Mouse (Mus musculus) MEL (cell line): Measurements from ENCODE around the gene Dtx3l. TPM values are rescaled to one million over a fixed set of nuclear protein-coding genes. Genes with fewer than 3 reads are reported as not detected.

Experiments used
- DNase-seq: peaks from one replicate; pipeline ENCODE4 v3.0.0; 2011; ENCODE audit warnings: low read depth, low spot score
- H3K27ac ChIP-seq: 2 replicates; pipeline ENCODE4 v1.5.1; 2012; ENCODE audit warnings: low read depth, mild to moderate bottlenecking, control low read depth, low read length, moderate library complexity; ENCODE audit not compliant: control insufficient read depth
- H3K27me3 ChIP-seq, 2 experiments: fragments of 150-350 bp in 1 of 2; sonication (generic) in 1 of 2; 2 replicates each; pipeline ENCODE4 v1.6.1; 2012; ENCODE audit warnings: low read length in 2 of 2, mild to moderate bottlenecking in 2 of 2, improper control_type of control experiment in 1 of 2, moderate library complexity in 1 of 2; ENCODE audit not compliant: insufficient read depth in 2 of 2, control insufficient read depth in 1 of 2
- H3K36me3 ChIP-seq, 2 experiments: 2 replicates each; pipeline ENCODE4 v1.6.1; 2012 to 2014; ENCODE audit warnings: low read length in 2 of 2, improper control_type of control experiment in 1 of 2, inconsistent platforms in 1 of 2, mild to moderate bottlenecking in 1 of 2; ENCODE audit not compliant: insufficient read depth in 2 of 2, control insufficient read depth in 1 of 2
- H3K4me1 ChIP-seq, 2 experiments: fragments of 150-350 bp in 1 of 2; sonication (generic) in 1 of 2; 2 replicates each; pipeline ENCODE4 v1.6.1; 2012; ENCODE audit warnings: low read length in 2 of 2, improper control_type of control experiment in 1 of 2, mild to moderate bottlenecking in 1 of 2; ENCODE audit not compliant: insufficient read depth in 2 of 2, control insufficient read depth in 1 of 2
- H3K4me3 ChIP-seq, 2 experiments: fragments of 150-350 bp in 1 of 2; sonication (generic) in 1 of 2; 2 replicates each; pipeline ENCODE4 v1.5.1; 2012; ENCODE audit warnings: low read depth in 2 of 2, low read length in 2 of 2, mild to moderate bottlenecking in 2 of 2, moderate library complexity in 2 of 2, control low read depth in 1 of 2, improper control_type of control experiment in 1 of 2; ENCODE audit not compliant: control insufficient read depth in 1 of 2, insufficient read depth in 1 of 2
- H3K79me2 ChIP-seq: 2 replicates; pipeline ENCODE4 v1.6.1; 2012; ENCODE audit warnings: mild to moderate bottlenecking, low read length, moderate library complexity; ENCODE audit not compliant: control insufficient read depth, poor library complexity, insufficient read depth
- H3K9ac ChIP-seq: 2 replicates; pipeline ENCODE4 v1.6.1; 2012; ENCODE audit warnings: low read depth, mild to moderate bottlenecking, control low read depth, low read length, moderate library complexity; ENCODE audit not compliant: control insufficient read depth, poor library complexity, severe bottlenecking
- H3K9me3 ChIP-seq: fragments of 150-350 bp; sonication (generic); replicated peaks from 2 replicates; pipeline ENCODE4 v1.6.1; 2012; ENCODE audit warnings: mild to moderate bottlenecking, low read length, improper control_type of control experiment, moderate library complexity; ENCODE audit not compliant: insufficient read depth
- CHD1 ChIP-seq: IDR thresholded peaks from 2 replicates; pipeline ENCODE4 v1.6.1; 2012; ENCODE audit warnings: low read depth, mild to moderate bottlenecking, inconsistent platforms, low read length, improper control_type of control experiment
- EP300 ChIP-seq, 2 experiments: IDR thresholded peaks; 2 replicates each; pipeline ENCODE4 v1.6.1; 2011; ENCODE audit warnings: improper control_type of control experiment in 2 of 2, low read length in 2 of 2, low read depth in 1 of 2, mild to moderate bottlenecking in 1 of 2
- ETS1 ChIP-seq: IDR thresholded peaks from 2 replicates; pipeline ENCODE4 v1.6.1; 2012; ENCODE audit warnings: low read depth, mild to moderate bottlenecking, inconsistent platforms, low read length, improper control_type of control experiment, moderate library complexity
- GABPA ChIP-seq: IDR thresholded peaks from 2 replicates; pipeline ENCODE4 v1.6.1; 2012; ENCODE audit warnings: low read depth, mild to moderate bottlenecking, inconsistent platforms, low read length, improper control_type of control experiment, moderate library complexity
- HCFC1 ChIP-seq: IDR thresholded peaks from 2 replicates; pipeline ENCODE4 v1.6.1; 2012; ENCODE audit warnings: low read depth, mild to moderate bottlenecking, inconsistent platforms, low read length, improper control_type of control experiment, moderate library complexity
- JUND ChIP-seq: IDR thresholded peaks from 2 replicates; pipeline ENCODE4 v1.6.1; 2011; ENCODE audit warnings: low read depth, mild to moderate bottlenecking, improper control_type of control experiment, low read length
- KAT2A ChIP-seq: conservative IDR thresholded peaks from 2 replicates; pipeline ENCODE4 v1.6.1; 2012; ENCODE audit warnings: low read depth, low read length, improper control_type of control experiment, inconsistent platforms
- MAFK ChIP-seq: IDR thresholded peaks from 2 replicates; pipeline ENCODE4 v1.6.1; 2011; ENCODE audit warnings: low read depth, mild to moderate bottlenecking, low read length, improper control_type of control experiment, borderline replicate concordance
- MYB ChIP-seq: IDR thresholded peaks from 2 replicates; pipeline ENCODE4 v1.6.1; 2011; ENCODE audit warnings: mild to moderate bottlenecking, low read depth, low read length, improper control_type of control experiment
- MYC ChIP-seq: IDR thresholded peaks from 2 replicates; pipeline ENCODE4 v1.6.1; 2011; ENCODE audit warnings: low read depth, mild to moderate bottlenecking, low read length, improper control_type of control experiment, moderate library complexity
- NELFE ChIP-seq: IDR thresholded peaks from 2 replicates; pipeline ENCODE4 v1.6.1; 2011; ENCODE audit warnings: low read depth, low read length, improper control_type of control experiment
- NRF1 ChIP-seq: IDR thresholded peaks from 2 replicates; pipeline ENCODE4 v1.6.1; 2014; ENCODE audit warnings: low read depth, mild to moderate bottlenecking, inconsistent platforms, low read length, improper control_type of control experiment, moderate library complexity; ENCODE audit not compliant: poor library complexity, insufficient read depth, severe bottlenecking
- POLR2A ChIP-seq, 2 experiments: IDR thresholded peaks; 2 replicates each; pipeline ENCODE4 v1.6.1; 2011 to 2012; ENCODE audit warnings: low read length in 2 of 2, mild to moderate bottlenecking in 2 of 2, control low read depth in 1 of 2, improper control_type of control experiment in 1 of 2, low read depth in 1 of 2, moderate library complexity in 1 of 2; ENCODE audit not compliant: control insufficient read depth in 1 of 2, insufficient read depth in 1 of 2, poor library complexity in 1 of 2
- POLR2AphosphoS2 ChIP-seq: IDR thresholded peaks from 2 replicates; pipeline ENCODE4 v1.6.1; 2011; ENCODE audit warnings: low read length, improper control_type of control experiment
- RAD21 ChIP-seq: IDR thresholded peaks from 2 replicates; pipeline ENCODE4 v1.6.1; 2011; ENCODE audit warnings: mild to moderate bottlenecking, low read depth, low read length, improper control_type of control experiment
- RCOR1 ChIP-seq: IDR thresholded peaks from 2 replicates; pipeline ENCODE4 v1.6.1; 2012; ENCODE audit warnings: low read depth, mild to moderate bottlenecking, inconsistent platforms, low read length, improper control_type of control experiment
- SMC3 ChIP-seq: IDR thresholded peaks from 2 replicates; pipeline ENCODE4 v1.6.1; 2011; ENCODE audit warnings: low read depth, low read length, improper control_type of control experiment
- TCF12 ChIP-seq: IDR thresholded peaks from 2 replicates; pipeline ENCODE4 v1.6.1; 2014; ENCODE audit warnings: low read depth, mild to moderate bottlenecking, inconsistent platforms, low read length, improper control_type of control experiment, moderate library complexity
- USF1 ChIP-seq: IDR thresholded peaks from 2 replicates; pipeline ENCODE4 v1.6.1; 2014; ENCODE audit warnings: low read depth, mild to moderate bottlenecking, inconsistent platforms, low read length, improper control_type of control experiment, moderate library complexity
- USF2 ChIP-seq, 2 experiments: IDR thresholded peaks; 2 replicates each; pipeline ENCODE4 v1.6.1; 2011 to 2012; ENCODE audit warnings: improper control_type of control experiment in 2 of 2, low read length in 2 of 2, borderline replicate concordance in 1 of 2, inconsistent platforms in 1 of 2, low read depth in 1 of 2, mild to moderate bottlenecking in 1 of 2; ENCODE audit not compliant: insufficient read depth in 1 of 2
- ZC3H11A ChIP-seq: IDR thresholded peaks from 2 replicates; pipeline ENCODE4 v1.6.1; 2012; ENCODE audit warnings: low read depth, mild to moderate bottlenecking, inconsistent platforms, low read length, improper control_type of control experiment
- ZNF384 ChIP-seq: IDR thresholded peaks from 2 replicates; pipeline ENCODE4 v1.6.1; 2012; ENCODE audit warnings: low read depth, mild to moderate bottlenecking, inconsistent platforms, low read length, improper control_type of control experiment
- polyA plus RNA-seq, 2 experiments: library from polyadenylated mRNA; stranded (reverse) in 1 of 2; unstranded in 1 of 2; fragments of >175 nt in 1 of 2; fragments of >200 nt in 1 of 2; gene quantifications; 2 replicates each; pipeline versions ENCODE4 v1.2.1 to v1.2.4; 2012; ENCODE audit warnings: low replicate concordance in 2 of 2, low read depth in 1 of 2; ENCODE audit not compliant: insufficient read length in 2 of 2, insufficient read depth in 1 of 2, missing spikeins in 1 of 2
- total RNA-seq: library from RNA; depleted of rRNA; stranded (reverse); fragments of 300-350 nt; gene quantifications from 2 replicates; pipeline ENCODE4 v1.2.3, GENCODE M21; 2012

Dtx3l gene
- total and polyA plus RNA-seq, 3 experiments: 3.9 to 6.0 TPM; not detected in 1

DNA sequence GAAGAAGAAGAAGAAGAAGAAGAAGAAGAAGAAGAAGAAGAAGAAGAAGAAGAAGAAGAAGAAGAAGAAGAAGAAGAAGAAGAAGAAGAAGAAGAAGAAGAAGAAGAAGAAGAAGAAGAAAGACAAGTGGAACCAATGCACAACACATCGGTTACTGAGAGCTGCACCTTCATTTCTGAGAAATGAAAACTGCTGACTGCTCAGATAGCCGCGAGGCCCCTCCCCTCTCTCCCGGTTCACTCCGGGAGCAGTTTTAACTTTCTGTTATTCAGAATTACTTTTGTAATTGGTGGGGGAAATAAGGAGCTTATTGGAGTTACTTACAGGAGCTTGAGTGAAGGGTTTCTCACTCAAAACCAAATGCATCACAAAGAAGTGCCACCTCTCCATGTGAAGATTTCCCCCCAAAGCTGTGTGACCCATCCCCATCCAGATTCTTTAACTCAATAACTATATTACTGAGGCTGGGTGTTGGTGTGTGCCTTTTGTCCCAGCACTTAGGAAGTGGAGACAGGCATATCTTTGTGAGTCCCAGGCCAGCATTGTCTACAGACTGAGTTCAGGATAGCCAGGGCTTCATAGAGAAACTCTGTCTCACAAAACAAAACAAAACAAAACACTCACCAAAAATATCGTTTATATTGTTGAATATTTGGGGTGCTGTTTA lies 33.0 kb downstream of the Dtx3l start:
- H3K4me1 ChIP-seq: peaks cover 2 to 15% of the 10 kb centered on the region in 2 experiments; a peak in 2 of 4 replicates
- no peaks in the 10 kb centered on the region for H3K27me3 ChIP-seq
- peak overlapping the region; percentile 43; the same call in 1 of the 2 replicates for H3K27ac ChIP-seq
- H3K9me3 ChIP-seq: no peaks in the 10 kb centered on the region
- H3K36me3 ChIP-seq: peaks cover 0 to 16% of the 10 kb centered on the region in 2 experiments; a peak in 2 of 4 replicates
- DNase-seq: peak; percentile 35
- TF ChIP-seq MYB (no peak), CHD1 (no peak), KAT2A (no peak), MAFK (peak; percentile 77; the same call in 1 of the 2 replicates), ETS1 (0 out of 2 replicates have a peak, but pooled peaks have one; percentile 20), RCOR1 (no peak), ZNF384 (no peak), HCFC1 (no peak), RAD21 (no peak), USF1 (no peak), MYC (no peak), SMC3 (no peak), POLR2AphosphoS2 (no peak)
- peak overlapping the region; percentile 51 for H3K9ac ChIP-seq
- H3K79me2 ChIP-seq: no peaks in the 10 kb centered on the region
- peak overlapping the region; percentile 57 to 69 for H3K4me3 ChIP-seq

DNA sequence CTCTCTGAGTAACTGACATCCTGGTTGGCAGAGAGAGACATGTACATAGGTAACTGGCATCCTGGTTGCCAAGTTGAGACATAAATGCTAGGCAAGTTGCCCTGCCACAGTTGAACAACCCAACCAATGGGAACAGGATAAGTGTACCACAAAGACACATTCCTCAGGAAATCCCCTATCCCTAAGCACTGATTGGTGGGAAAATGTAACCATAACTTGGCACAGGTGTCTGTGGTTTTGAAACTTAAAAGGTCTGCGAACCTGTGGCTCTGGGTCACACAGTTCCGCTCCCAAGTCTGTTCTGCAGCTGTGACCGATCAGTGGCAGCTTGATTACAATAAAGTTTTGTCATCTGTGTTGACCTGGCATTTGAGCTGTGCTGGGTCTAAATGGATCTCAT lies 33.6 kb downstream of the Dtx3l start:
- peaks cover 2 to 15% of the 10 kb centered on the region in 2 experiments; a peak in 2 of 4 replicates for H3K4me1 ChIP-seq
- no peak for DNase-seq
- no peak overlapping the region for H3K27ac ChIP-seq
- H3K4me3 ChIP-seq: no peak overlapping the region
- no peak for TF ChIP-seq TCF12
- TF ChIP-seq EP300 (IDR thresholded peaks at IDR 0.05; ENCODE audit: low read depth in 1 of 2, low read length in 2 of 2): no peak
- no peak for TF ChIP-seq POLR2A (IDR thresholded peaks at IDR 0.05; ENCODE audit: control insufficient read depth in 1 of 2, insufficient read depth in 1 of 2, low read depth in 1 of 2, low read length in 2 of 2, poor library complexity in 1 of 2)
- TF ChIP-seq ZNF384: no peak
- no peak for TF ChIP-seq NELFE
- TF ChIP-seq MAFK: no peak
- no peak for TF ChIP-seq ZC3H11A
- TF ChIP-seq GABPA: no peak
- no peak for TF ChIP-seq NRF1
- TF ChIP-seq CHD1: no peak
- TF ChIP-seq JUND: no peak
- no peak for TF ChIP-seq MYB
- TF ChIP-seq USF2 (IDR thresholded peaks at IDR 0.05; ENCODE audit: borderline replicate concordance in 1 of 2, insufficient read depth in 1 of 2, low read depth in 1 of 2, low read length in 2 of 2): no peak
- no peaks in the 10 kb centered on the region for H3K9me3 ChIP-seq
- H3K36me3 ChIP-seq: peaks cover 0 to 16% of the 10 kb centered on the region in 2 experiments; a peak in 2 of 4 replicates
- no peak overlapping the region for H3K9ac ChIP-seq
- no peaks in the 10 kb centered on the region for H3K79me2 ChIP-seq
- H3K27me3 ChIP-seq: no peaks in the 10 kb centered on the region
